Mouse (Mus musculus): Measurements from ENCODE around the gene Slc30a2.

DNA sequence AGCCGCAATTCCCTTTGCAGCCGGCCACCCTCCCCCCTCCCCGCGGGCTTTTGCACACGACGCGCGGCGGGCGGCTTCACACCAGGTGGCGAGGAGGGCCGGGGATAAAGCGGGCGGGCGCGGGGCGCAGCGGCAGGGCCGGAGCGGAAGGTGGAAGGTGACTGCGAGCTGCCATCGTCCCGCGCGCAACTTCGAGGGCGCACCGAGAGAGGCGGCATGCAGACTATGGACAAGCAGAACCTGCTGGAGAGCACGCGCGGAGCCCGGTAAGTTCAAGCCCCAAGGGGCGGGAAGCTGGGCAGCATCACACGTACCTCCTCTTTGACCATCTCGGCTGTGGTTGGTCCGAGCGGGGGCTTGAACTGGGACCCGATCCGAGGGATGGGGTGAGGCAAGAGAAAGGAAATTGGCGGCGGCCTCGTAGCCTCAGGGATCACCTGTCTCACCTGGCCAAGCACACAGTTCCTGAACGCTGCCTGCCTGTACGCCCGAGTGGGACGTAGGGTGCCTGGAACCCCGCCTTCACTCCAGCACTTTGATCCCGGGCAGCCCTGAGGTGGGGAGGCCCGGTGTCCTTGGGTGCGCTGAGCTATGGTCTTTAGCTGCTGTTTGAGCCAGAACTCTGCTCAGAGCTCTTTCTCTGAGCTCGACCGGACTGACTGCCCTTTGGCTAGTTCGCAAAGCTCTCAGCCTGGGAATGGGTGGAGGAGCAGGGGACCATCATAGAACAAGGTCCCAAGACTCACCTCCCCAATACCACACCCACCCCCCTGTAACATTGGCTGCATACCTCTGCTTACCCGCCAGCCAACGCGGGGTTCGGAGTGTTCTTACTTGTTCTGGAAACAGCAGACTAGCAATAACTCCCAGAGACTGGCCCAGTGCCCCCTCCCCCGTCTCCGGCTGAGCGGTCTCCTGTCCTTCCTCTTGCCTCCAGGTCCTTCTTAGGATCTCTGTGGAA lies at the start of gene Slc30a2:
- TF ChIP-seq CTCF (IDR thresholded peaks at IDR 0.05; ENCODE audit: low read depth) (no peak), EP300 (IDR thresholded peaks at IDR 0.05; ENCODE audit: low read depth) (no peak)

All from heart, postnatal 0 days (tissue).